Mouse (Mus musculus) neural tube, embryonic 13.5 days (tissue): ENCODE measurements around the gene Pm20d2. TPM values are rescaled to one million over a fixed set of nuclear protein-coding genes. Genes with fewer than 3 reads are reported as not detected.
A peak's percentile ranks its signal among the peaks of the same experiment; 100 is the strongest.

Experiments used
- ATAC-seq: fragments of 200-750 bp; cut with Nextera tagmentation; 2 replicates; pipeline ENCODE4 v1.8.0; 2017; ENCODE audit warnings: low read depth, mild to moderate bottlenecking, moderate TSS enrichment, moderate library complexity
- H3K27ac ChIP-seq: fragments of 300-500 bp; sonication (generic); replicated peaks from 2 replicates; pipeline ENCODE4 v1.5.1; 2015; ENCODE audit warnings: moderate library complexity, mild to moderate bottlenecking, inconsistent platforms
- H3K27me3 ChIP-seq: fragments of 300-500 bp; sonication (generic); 2 replicates; pipeline ENCODE4 v1.6.1; 2015; ENCODE audit warnings: mild to moderate bottlenecking, inconsistent platforms
- H3K36me3 ChIP-seq: fragments of 300-500 bp; sonication (generic); 2 replicates; pipeline ENCODE4 v1.6.1; 2015; ENCODE audit warnings: mild to moderate bottlenecking, inconsistent platforms
- H3K4me1 ChIP-seq: fragments of 300-500 bp; sonication (generic); replicated peaks from 2 replicates; pipeline ENCODE4 v1.6.1; 2015; ENCODE audit warnings: inconsistent platforms
- H3K4me2 ChIP-seq: fragments of 300-500 bp; sonication (generic); 2 replicates; pipeline ENCODE4 v1.6.1; 2015; ENCODE audit warnings: inconsistent platforms, mild to moderate bottlenecking, moderate library complexity
- H3K4me3 ChIP-seq: fragments of 300-500 bp; sonication (generic); 2 replicates; pipeline ENCODE4 v1.5.1; 2015; ENCODE audit warnings: mild to moderate bottlenecking, inconsistent platforms
- H3K9ac ChIP-seq: fragments of 300-500 bp; sonication (generic); 2 replicates; pipeline ENCODE4 v1.6.1; 2015; ENCODE audit warnings: moderate library complexity, mild to moderate bottlenecking, inconsistent platforms
- H3K9me3 ChIP-seq: fragments of 300-500 bp; sonication (generic); 2 replicates; pipeline ENCODE4 v1.6.1; 2016; ENCODE audit warnings: inconsistent platforms
- WGBS: fragments of 180-500 bp; shearing (Covaris S2); methylation state at CpG from one replicate; pipeline ENCODE4 v1.1.7; 2015; 5-methylcytosine and 5-hydroxymethylcytosine counted together
- polyA plus RNA-seq: library from polyadenylated mRNA; unstranded; fragments of >200 nt; fragmentation: Nextera tagmentation; extraction: Ambion mirVana; gene quantifications from 2 replicates; pipeline ENCODE4 v1.2.1, GENCODE M21; 2015

Pm20d2 gene
- polyA plus RNA-seq: 1.3 and 1.4 TPM in 2 replicates

GRCm38 (mm10) chr4:33189735-33190036, at the start of gene Pm20d2:
Pm20d2 (minus strand) TSS chr4:33189737.
- Histone ChIP-seq H3K4me2 (peak within 1 kb of the TSS; percentile 82), H3K9me3 (0 out of 2 replicates have a peak, but pooled peaks cover 3% of the 10 kb centered on the region), H3K4me3 (peak within 1 kb of the TSS; percentile 69), H3K9ac (peak within 1 kb of the TSS; percentile 81), H3K27me3 (peaks cover 18% of the 10 kb centered on the region), H3K27ac (peak within 1 kb of the TSS; percentile 91), H3K36me3 (0 out of 2 replicates have a peak, but pooled peaks cover 6% of the 10 kb centered on the region), H3K4me1 (peaks cover 10% of the 10 kb centered on the region)
- ATAC-seq: no peak
- 16% methylated on average over 6 of the region's 6 CpGs for WGBS

GRCm38 (mm10) chr4:33230881-33231280, 41.3 kb upstream of the Pm20d2 start:
- no peaks in the 10 kb centered on the region for H3K9me3 ChIP-seq
- WGBS: 88% methylated on average over 18 of the region's 18 CpGs
- H3K4me2 ChIP-seq: no peak overlapping the region

GRCm38 (mm10) chr4:33229639-33230038, 40.1 kb upstream of the Pm20d2 start:
- Histone ChIP-seq H3K4me3 (no peak overlapping the region), H3K4me2 (no peak overlapping the region), H3K27me3 (no peaks in the 10 kb centered on the region), H3K27ac (no peak overlapping the region), H3K9ac (no peak overlapping the region), H3K4me1 (no peaks in the 10 kb centered on the region), H3K36me3 (peaks cover 30% of the 10 kb centered on the region), H3K9me3 (no peaks in the 10 kb centered on the region)
- ATAC-seq: no peak
- WGBS: 67% methylated on average over 4 of the region's 4 CpGs

More at GRCm38 (mm10) chr4:33230881-33231280, 41.3 kb upstream of the Pm20d2 start:
- H3K27me3 ChIP-seq: no peaks in the 10 kb centered on the region
- H3K27ac ChIP-seq: no peak overlapping the region
- H3K4me1 ChIP-seq: no peaks in the 10 kb centered on the region
- peaks cover 27% of the 10 kb centered on the region for H3K36me3 ChIP-seq
- no peak overlapping the region for H3K4me3 ChIP-seq
- no peak for ATAC-seq
- no peak overlapping the region for H3K9ac ChIP-seq

GRCm38 (mm10) chr4:33227164-33227563, 37.6 kb upstream of the Pm20d2 start:
- H3K36me3 ChIP-seq: peaks cover 23% of the 10 kb centered on the region
- no peaks in the 10 kb centered on the region for H3K4me1 ChIP-seq
- no peaks in the 10 kb centered on the region for H3K27me3 ChIP-seq
- H3K4me2 ChIP-seq: no peak overlapping the region
- no peak overlapping the region for H3K27ac ChIP-seq
- no peak overlapping the region for H3K9ac ChIP-seq
- 89% methylated on average over 7 of the region's 7 CpGs for WGBS
- no peak for ATAC-seq
- H3K4me3 ChIP-seq: no peak overlapping the region
- no peaks in the 10 kb centered on the region for H3K9me3 ChIP-seq

- H3K27ac ChIP-seq: no peak overlapping the region
- peaks cover 5% of the 10 kb centered on the region for H3K4me1 ChIP-seq
- no peaks in the 10 kb centered on the region for H3K9me3 ChIP-seq
- H3K4me2 ChIP-seq: no peak overlapping the region
- 81% methylated on average over 7 of the region's 7 CpGs for WGBS
- no peak overlapping the region for H3K9ac ChIP-seq
- H3K36me3 ChIP-seq: peaks cover 10% of the 10 kb centered on the region
- H3K4me3 ChIP-seq: no peak overlapping the region
- ATAC-seq: no peak
- no peaks in the 10 kb centered on the region for H3K27me3 ChIP-seq
Observed at GRCm38 (mm10) chr4:33224003-33224675, 34.6 kb upstream of the Pm20d2 start.

GRCm38 (mm10) chr4:33221847-33222246, 32.3 kb upstream of the Pm20d2 start:
- no peak overlapping the region for H3K9ac ChIP-seq
- H3K9me3 ChIP-seq: no peaks in the 10 kb centered on the region
- WGBS: 23% methylated on average over 1 of the region's 1 CpGs
- no peak for ATAC-seq
- no peak overlapping the region for H3K27ac ChIP-seq
- no peaks in the 10 kb centered on the region for H3K27me3 ChIP-seq
- H3K4me1 ChIP-seq: peaks cover 5% of the 10 kb centered on the region
- H3K4me3 ChIP-seq: no peak overlapping the region
- H3K4me2 ChIP-seq: no peak overlapping the region
- peaks cover 10% of the 10 kb centered on the region; the same call in 1 of the 2 replicates for H3K36me3 ChIP-seq

- 3% methylated on average over 64 of the region's 65 CpGs for WGBS
- peak within 1 kb of the TSS; percentile 82 for H3K4me3 ChIP-seq
- H3K27ac ChIP-seq: peak within 1 kb of the TSS; percentile 86
- H3K9me3 ChIP-seq: no peaks in the 10 kb centered on the region
- H3K9ac ChIP-seq: peak within 1 kb of the TSS; percentile 93
- ATAC-seq: peak; percentile 91
- H3K4me1 ChIP-seq: peaks cover 17% of the 10 kb centered on the region
- peak within 1 kb of the TSS; percentile 91 for H3K4me2 ChIP-seq
- 0 out of 2 replicates have a peak, but pooled peaks cover 8% of the 10 kb centered on the region for H3K36me3 ChIP-seq
- 0 out of 2 replicates have a peak, but pooled peaks cover 8% of the 10 kb centered on the region for H3K27me3 ChIP-seq
Observed at GRCm38 (mm10) chr4:33208881-33209841, 19.6 kb upstream of the Pm20d2 start, which contains the start of gene Srsf12. Srsf12 (plus strand) TSS chr4:33208991.

- Histone ChIP-seq H3K36me3 (0 out of 2 replicates have a peak, but pooled peaks cover 5% of the 10 kb centered on the region), H3K9ac (no peak overlapping the region), H3K9me3 (no peaks in the 10 kb centered on the region), H3K27ac (no peak overlapping the region), H3K4me3 (no peak overlapping the region), H3K4me1 (peaks cover 17% of the 10 kb centered on the region), H3K27me3 (0 out of 2 replicates have a peak, but pooled peaks cover 8% of the 10 kb centered on the region), H3K4me2 (no peak overlapping the region)
- 77% methylated on average over 2 of the region's 2 CpGs for WGBS
- no peak for ATAC-seq
Observed at GRCm38 (mm10) chr4:33207551-33207950, 18.0 kb upstream of the Pm20d2 start.

GRCm38 (mm10) chr4:33204682-33205081, 15.1 kb upstream of the Pm20d2 start:
- Histone ChIP-seq H3K27me3 (0 out of 2 replicates have a peak, but pooled peaks cover 8% of the 10 kb centered on the region), H3K4me2 (no peak overlapping the region), H3K4me3 (no peak overlapping the region), H3K9ac (no peak overlapping the region), H3K9me3 (no peaks in the 10 kb centered on the region), H3K36me3 (no peaks in the 10 kb centered on the region), H3K27ac (no peak overlapping the region), H3K4me1 (peaks cover 7% of the 10 kb centered on the region)
- 4% methylated on average over 4 of the region's 4 CpGs for WGBS
- ATAC-seq: no peak

GRCm38 (mm10) chr4:33198117-33198516, 8.6 kb upstream of the Pm20d2 start:
- Histone ChIP-seq H3K4me1 (no peaks in the 10 kb centered on the region), H3K9me3 (no peaks in the 10 kb centered on the region), H3K27me3 (no peaks in the 10 kb centered on the region), H3K4me3 (no peak overlapping the region), H3K9ac (no peak overlapping the region), H3K27ac (no peak overlapping the region), H3K36me3 (no peaks in the 10 kb centered on the region), H3K4me2 (no peak overlapping the region)
- WGBS: 7% methylated on average over 2 of the region's 2 CpGs
- ATAC-seq: no peak

- peak; percentile 96 for ATAC-seq
- H3K9me3 ChIP-seq: 0 out of 2 replicates have a peak, but pooled peaks cover 3% of the 10 kb centered on the region
- H3K27ac ChIP-seq: peak overlapping the region; percentile 91
- H3K4me1 ChIP-seq: peaks cover 10% of the 10 kb centered on the region
- WGBS: under 1% methylated on average over 123 of the region's 123 CpGs
- H3K4me2 ChIP-seq: peak overlapping the region; percentile 82
- H3K27me3 ChIP-seq: peaks cover 18% of the 10 kb centered on the region
- H3K36me3 ChIP-seq: 0 out of 2 replicates have a peak, but pooled peaks cover 6% of the 10 kb centered on the region
- peak overlapping the region; percentile 69 for H3K4me3 ChIP-seq
- H3K9ac ChIP-seq: peak overlapping the region; percentile 81
Observed at GRCm38 (mm10) chr4:33188781-33189734, 479 bp downstream of the Pm20d2 start.
